Mouse (Mus musculus) brain, adult 2 months (tissue): ENCODE measurements around the gene Zfp512b.

Experiments used
- DNase-seq: peaks from one replicate; pipeline ENCODE4 v3.0.0; 2011; ENCODE audit warnings: low read depth, low spot score

Zfp512b gene

DNA sequence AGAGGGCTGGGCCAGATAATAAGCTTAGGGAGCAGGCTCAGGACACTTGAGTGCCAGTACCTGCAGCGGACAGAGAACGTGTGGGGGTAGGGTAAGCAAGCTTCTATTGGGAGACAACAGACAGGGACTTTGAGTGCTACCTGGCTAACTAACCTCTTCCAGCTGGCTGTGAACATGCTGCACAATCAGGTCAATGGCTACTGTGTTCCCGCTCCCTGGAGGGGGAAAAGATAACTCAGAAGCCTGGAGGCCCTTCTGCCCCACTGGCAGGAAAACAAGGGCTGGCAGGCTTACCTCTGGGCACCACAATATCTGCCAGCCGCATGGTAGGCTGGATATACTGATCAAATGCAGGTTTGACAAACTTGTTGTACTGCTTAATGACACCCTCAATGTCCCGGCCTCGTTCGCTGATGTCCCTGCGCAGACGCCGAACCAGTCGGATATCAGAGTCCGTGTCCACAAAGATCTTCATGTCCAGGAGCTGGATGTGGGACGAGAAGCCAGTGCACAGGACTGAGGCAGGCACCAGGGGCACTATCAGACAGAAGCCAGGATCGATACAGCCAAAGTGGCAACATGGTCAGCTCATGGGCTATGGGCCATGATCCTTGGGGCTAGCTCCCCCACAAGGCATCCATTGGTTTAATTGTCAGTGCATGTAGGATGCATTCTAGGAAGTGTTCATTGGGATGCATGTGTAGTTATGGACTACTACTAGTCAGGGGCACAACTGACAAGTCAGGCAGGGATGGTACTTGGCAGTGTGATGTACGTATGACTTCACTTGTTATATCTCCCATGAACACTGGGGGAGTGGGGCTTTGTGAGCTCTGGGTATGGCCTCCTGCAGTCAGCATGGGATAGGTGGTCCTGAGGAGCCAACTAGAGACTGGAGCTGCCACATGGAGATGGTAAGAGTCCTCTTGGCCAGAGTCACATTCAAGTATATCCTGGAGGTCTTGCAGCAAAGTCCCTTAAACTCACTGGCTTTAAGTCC lies 19.4 kb downstream of the Zfp512b start:
- DNase-seq: peak; percentile 84

DNA sequence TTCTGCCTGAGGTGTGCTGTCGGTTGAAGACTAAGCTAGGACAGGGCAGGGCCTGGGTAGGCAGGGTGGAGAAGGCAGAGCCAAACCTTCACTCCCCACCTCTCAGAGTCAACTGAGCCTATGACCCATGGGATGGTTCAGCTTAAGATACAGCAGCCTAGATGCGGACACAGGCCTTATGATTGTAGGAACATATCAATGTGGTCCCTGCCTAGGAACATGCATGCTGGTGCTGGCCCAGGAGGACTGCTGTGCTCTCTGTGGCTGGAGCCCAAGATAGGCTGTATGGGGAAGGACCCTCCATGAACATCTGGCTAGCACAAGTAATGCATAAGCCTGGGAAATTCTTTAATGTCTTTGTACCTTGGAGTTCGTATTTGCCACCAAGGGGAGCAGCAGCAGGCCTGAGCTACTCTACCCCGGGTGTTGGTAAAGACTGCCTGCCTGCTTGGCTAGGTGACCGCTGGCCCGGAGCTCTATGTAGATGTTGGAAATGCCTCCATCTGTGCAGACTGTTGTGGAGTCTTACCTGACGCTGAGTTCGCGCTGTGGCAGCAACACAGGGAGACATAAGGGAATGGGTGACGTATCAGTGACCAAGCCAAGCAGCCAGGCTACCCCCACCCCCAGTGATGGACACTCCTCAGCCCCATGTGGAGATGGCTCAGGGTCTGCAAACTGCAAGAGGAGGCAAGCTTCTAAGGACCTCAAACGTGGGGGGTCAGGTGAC lies 20.5 kb downstream of the Zfp512b start:
- DNase-seq: peak; percentile 51

DNA sequence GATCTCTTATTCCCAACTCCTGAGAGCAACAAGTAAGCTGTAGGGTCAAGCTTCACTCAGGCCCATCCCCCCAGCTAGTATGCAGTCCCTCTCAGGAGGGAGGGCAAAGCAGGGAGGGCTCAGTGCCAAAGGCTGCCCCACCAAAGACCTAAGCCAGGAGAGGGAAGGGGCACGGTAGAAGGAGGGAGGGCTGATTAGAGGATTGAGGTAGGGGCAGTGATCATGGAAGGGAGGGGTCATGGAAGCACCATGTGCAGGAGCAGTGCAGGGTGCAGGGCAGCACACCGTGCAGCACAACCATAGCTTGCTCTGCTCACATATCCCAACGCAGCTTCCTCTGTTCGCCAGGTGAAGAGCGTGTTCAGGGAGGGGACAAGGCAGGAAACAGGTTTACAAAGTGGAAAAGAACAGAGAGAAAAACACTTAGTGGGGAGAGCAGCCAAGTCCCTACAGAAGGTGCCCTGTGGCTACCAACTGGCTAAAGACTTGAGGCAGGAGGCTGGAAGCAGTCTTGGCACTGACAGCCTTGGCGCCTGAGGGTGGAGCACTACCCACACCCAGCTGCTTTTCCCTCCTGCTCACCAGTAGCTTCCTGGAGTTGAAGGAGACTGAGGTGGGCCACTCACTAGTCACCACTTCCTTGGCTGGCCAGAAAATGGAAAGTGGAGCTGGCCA lies 21.5 kb downstream of the Zfp512b start:
- DNase-seq: peak; percentile 94

DNA sequence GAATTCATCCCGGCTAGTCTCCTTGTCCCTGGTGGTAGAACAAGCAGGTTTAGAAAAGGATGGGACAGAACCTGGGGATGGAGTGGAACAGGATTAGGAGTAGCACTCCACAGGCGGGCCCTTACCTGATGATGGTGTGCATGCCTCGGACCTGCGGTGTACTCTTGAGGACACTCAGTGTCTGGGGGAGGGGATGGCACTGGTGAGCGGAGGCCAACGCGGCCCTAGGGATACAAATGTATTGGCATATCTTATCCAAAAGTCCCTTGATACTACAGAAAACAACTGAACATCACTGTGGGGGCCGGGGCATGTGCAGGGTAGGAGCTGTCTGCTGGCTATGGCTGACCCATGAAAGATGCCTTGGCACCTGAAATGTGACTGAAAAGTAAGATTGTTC lies 22.2 kb downstream of the Zfp512b start:
- no peak for DNase-seq

DNA sequence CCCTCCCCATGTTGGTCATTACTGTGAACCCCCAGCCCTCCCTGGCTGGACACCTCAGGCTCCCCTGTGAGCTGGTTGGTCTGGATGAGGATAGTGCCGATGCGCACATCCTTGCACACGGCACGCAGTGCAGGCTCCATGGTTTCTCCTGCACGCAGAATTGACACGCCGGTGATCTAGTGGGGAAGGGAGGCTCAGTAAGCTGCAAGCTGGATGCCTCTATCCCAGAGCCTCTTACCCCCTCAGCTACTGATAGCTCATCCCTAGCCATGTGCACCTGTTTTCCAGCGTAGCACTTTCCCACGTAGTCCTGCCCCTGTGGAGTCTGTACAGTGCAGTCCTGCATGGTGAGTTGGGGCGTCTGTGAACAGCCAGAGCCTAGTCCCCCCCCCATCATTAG lies 22.7 kb downstream of the Zfp512b start:
- DNase-seq: no peak

DNA sequence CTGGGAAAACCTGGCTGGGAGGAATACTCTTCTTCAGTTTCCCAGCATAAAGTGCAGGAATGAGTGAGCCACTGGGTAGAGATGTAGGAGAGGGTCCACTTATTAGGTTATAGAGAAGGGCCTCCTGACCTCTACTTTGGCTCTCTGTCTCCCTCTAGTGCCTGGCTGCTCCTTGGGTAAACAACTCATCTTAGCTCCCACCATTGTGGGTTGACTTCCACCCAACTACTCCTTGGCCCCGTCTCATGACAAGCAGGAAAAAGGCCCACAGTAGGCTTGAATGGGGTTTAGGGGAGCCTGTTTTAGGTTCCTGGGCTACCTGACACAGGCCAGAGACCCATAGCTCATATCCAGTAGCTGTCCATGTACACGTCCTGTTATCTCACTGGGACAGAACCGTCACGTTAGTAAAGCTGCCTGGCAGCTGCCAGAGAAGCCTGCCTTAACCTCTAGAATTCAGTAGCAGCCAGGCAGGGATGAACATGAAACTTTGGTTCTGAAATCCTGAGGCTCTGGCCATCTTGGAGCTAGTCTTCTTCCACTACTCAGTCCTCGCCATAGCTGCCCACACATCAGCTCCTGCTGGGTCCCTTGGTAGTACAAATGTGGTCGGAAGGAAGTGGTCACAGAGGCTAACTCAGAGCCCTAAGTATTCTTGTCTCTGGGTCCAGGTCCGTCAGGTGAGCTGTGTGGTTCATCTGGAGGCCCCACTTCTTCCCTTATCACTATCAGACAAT lies 24.2 kb downstream of the Zfp512b start:
- DNase-seq: peak; percentile 46

DNA sequence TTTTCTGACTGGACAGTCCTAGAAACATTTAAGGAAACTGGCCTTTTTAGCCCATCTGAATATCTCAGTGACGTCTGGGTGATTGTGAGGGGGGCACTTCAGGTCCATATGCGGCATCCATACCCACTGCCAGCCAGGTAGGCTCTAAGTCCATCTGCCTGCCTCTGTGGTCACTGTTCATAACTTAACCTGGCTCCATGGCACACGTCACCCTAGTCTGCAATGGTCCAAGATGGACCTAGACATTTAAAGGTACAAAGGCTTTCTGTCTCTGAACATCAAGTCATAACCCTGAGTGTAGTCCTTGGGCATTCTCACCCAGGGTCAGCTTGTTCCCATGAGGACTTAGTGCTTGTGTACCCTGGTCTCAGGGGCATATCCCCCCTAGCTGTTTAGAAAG lies 25.3 kb downstream of the Zfp512b start:
- no peak for DNase-seq

DNA sequence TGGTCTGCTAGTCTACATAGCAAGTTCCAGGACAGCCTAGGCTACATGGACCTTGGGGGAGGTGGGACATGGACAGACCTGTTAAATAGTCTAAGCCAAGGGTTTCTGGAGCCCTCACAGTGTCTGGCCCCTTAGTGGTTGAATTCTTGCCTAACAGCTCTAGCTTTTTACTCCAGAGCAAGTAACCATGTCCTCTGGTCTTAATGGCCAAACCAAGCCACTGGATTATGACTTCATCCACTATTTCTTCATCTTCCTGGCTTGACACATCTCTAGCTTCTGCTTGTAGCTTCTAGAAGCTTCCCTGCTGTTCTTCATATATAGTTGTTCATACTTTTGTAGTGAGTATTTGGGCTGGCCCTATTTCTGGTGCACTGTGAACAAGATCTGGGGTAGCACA lies 38.8 kb downstream of the Zfp512b start:
- no peak for DNase-seq

DNA sequence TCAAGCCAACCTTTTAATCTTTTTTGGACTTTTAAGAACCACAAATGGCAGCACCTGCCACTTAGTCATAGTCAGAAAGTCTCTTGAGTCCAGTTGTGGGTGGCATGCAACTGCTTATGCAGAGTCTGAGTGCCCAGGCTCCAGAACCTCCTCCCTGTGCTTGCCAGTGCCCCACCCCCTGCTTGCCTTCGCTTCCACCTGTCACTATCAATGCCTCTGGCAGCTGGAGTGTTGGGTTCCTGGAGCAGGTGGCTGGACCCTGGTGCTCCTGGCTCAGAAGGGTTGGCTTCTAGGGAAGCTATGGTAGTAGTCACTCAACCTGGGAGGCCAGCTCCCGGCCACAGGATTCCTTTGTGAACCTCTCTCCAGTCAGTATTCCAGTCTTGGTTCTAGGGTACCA lies 42.4 kb downstream of the Zfp512b start:
- DNase-seq: no peak

DNA sequence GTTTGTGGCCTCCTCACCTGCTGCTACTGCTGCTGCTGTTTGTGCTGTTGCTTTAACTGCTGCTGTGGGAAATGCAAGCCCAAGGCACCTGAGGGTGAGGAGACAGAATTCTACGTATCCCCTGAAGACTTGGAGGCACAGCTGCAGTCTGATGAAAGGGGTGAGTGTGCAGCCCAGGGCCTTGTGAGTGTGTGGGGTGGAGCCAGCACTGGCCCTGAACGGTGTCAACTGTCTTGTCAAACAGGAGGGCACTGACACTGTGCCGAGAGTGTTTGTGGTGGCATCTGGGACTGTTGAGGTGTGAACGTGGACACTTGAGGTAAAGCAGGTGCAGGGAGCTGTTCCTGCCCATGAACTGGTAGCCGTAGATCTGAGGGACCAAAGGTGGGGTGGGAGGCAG lies 43.9 kb downstream of the Zfp512b start:
- DNase-seq: no peak

DNA sequence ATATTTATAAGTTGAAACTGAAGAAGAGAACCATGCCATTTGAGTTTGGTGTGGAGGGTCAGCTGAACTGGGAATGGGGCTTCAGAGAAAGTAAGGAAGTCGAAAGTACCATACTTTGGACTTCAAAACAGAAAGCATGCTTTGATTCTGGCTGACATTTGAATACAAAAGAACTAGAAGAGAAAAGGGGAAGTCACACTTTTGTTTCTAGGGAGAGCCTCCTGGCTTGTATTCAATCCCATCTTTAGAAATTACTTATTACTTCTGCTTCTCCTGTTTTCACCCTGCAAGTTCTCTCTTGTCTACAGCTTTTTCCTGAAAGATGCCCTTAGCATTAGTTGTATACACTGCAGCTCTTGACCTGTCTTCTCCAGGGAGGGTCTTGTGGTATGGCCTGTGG lies 44.4 kb downstream of the Zfp512b start:
- no peak for DNase-seq

DNA sequence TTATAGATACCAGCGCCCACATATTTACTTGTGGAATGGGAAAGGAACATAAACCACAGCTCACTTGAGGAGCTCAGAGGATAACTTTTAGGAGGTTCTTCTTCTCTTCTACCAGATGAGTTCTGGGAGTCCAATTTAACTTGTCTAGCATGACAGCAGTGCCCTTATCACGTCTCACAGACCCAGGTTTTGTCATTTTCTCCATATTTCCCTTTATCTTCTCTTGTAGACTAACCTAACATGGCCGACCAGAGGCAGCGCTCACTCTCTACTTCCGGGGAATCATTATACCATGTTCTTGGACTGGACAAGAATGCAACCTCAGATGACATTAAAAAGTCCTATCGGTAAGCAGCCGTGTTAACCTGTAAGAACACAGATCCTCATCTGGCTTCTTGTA lies 46.5 kb downstream of the Zfp512b start:
- no peak for DNase-seq

DNA sequence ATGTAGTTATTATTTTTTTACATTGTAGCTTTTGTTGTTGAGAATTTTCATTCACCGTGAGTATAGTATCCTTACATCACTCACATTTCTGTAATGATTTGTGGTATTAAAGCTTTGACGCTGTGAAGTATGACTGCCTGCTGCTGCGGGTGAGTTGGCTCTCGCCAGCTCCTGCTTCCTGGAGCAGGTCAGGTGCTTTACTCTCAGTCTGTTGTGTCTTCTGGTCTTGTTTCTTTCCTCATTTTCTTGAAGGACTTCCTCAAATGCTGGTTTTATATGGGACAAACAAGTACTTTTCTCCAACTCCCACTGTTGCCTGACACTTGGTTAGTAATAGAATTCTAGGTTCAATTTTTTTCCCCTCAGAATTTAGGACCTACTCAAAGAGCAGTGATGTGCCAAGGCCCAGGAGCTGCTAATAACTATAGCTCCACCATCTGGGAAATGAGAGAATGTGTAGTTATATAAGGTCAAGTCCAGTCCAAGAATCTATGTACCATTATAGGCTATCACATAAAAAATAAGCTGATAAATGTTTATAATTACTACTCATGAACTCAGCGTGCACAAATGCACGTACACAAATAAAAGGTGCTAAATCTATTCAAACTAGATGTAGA lies 50.7 kb downstream of the Zfp512b start:
- peak; percentile 69 for DNase-seq

DNA sequence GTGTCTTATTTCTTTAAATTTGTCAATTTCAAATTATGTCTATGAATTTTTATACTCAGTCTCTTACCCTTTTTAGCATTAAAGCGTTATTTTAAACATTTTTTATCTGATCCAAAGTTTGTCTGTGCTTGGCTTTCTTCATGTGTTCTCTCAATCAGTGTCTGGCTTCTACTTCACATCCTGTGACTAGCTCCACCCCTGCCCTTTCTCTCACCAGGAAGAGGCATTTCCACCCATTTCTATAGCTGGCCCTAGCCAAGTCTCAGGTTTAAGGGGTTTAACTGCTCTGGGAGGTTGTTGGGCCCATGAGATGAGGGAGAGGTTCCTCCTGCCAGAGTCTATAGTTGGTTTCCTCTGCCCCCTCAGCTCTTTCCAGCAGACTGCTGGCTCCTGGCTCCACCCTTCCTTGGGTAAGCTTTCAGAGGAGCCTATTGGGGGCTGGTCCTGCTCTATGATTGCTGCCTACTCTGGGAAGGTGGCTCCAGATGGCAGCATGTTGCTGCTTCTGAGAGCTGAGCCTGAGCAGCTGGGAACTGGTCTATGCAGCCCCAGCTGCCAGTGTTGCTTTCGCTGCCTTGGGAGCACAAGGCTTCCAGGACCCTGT lies 55.1 kb downstream of the Zfp512b start:
- peak; percentile 93 for DNase-seq

DNA sequence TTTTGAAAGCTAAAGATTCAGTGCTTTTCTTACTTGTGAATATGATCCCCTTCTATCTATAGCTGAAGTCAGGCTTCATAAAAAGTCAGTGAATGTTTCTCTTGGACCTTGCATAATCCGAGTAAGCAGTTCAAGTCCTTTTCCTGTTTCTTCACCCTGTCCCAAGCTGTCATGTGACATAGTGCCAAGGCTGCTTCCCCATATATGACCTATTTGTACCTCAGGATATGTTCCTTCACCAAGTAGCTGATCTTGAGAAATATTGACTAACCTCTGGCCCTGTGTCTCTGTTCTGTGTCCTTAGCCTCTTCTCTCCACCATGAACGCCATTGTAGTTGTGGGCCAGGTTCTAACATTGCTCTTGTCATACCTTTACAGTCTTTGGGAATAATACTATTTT lies 56.2 kb downstream of the Zfp512b start:
- DNase-seq: no peak

DNA sequence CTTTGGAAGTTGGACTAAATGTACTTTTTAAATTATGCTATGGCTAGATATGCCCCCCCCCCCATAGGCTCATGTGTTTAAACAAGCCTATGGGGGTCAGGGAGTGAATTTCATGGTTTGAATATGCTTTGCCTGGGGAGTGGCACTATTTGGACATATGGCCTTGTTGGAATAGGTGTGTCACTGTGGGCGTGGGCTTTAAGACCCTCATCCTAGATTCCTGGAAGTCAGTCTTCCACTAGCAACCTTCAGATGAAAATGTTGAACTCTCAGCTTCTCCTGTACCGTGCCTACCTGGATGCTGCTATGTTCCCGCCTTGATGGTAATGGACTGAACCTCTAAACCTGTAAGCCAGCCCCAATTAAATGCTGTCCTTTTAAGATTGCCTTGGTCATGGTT lies 60.0 kb downstream of the Zfp512b start:
- no peak for DNase-seq
